Mouse (Mus musculus) embryonic facial prominence, embryonic 11.5 days (tissue): ENCODE results near the gene Tomm6. TPM values are rescaled to one million over a fixed set of nuclear protein-coding genes. Genes with fewer than 3 reads are reported as not detected.

Source experiments
- polyA plus RNA-seq: library from polyadenylated mRNA; unstranded; fragments of >200 nt; fragmentation: Nextera tagmentation; extraction: Ambion mirVana; gene quantifications from 2 replicates; pipeline ENCODE4 v1.2.1, GENCODE M21; 2014

Gene Tomm6
- polyA plus RNA-seq, 1 experiment from 2014 or later = 394 TPM

Other genes starting within 250 kb of the Tomm6 start
- gene Taf8, start 186.1 kb downstream of the Tomm6 start, polyA plus RNA-seq = 27.6 and 29.4 TPM in 2 replicates
- gene Ccnd3, start 183.3 kb downstream of the Tomm6 start, polyA plus RNA-seq = 291 and 294 TPM in 2 replicates
- 30.4 and 31.4 TPM in 2 replicates for gene Bysl, start 76.9 kb downstream of the Tomm6 start, polyA plus RNA-seq
- gene Med20, start 76.8 kb downstream of the Tomm6 start, polyA plus RNA-seq = 47.1 and 48.0 TPM in 2 replicates
- 0.98 and 1.9 TPM in 2 replicates for gene Gm20517, start 76.8 kb downstream of the Tomm6 start, polyA plus RNA-seq
- 4.3 and 5.2 TPM in 2 replicates for gene Usp49, start 57.7 kb downstream of the Tomm6 start, polyA plus RNA-seq
- gene Frs3, start 644 bp upstream of the Tomm6 start, polyA plus RNA-seq = 3.5 and 3.6 TPM in 2 replicates
- 1.7 and 2.4 TPM in 2 replicates for gene Gm21981, start 6.1 kb upstream of the Tomm6 start, polyA plus RNA-seq
- gene Prickle4, start 6.3 kb upstream of the Tomm6 start, polyA plus RNA-seq = 0.27 and 0.89 TPM in 2 replicates
- gene Pgc, start 38.5 kb upstream of the Tomm6 start, polyA plus RNA-seq = 0.15 TPM in 1 of 2 replicates, not detected in the other
- gene Tfeb, start 48.6 kb upstream of the Tomm6 start, polyA plus RNA-seq = 2.1 and 2.8 TPM in 2 replicates
- gene Mdfi, start 146.3 kb upstream of the Tomm6 start, polyA plus RNA-seq = 75.2 and 95.7 TPM in 2 replicates
- gene Foxp4, start 236.3 kb upstream of the Tomm6 start, polyA plus RNA-seq = 29.0 and 32.4 TPM in 2 replicates